Mouse (Mus musculus) liver, adult (tissue): ENCODE data around the gene Pcyt1a.

Experiments
- GATA4 ChIP-seq: IDR thresholded peaks from 2 replicates; pipeline ENCODE4 v1.6.1; 2014; ENCODE audit warnings: mild to moderate bottlenecking, low read length; ENCODE audit not compliant: insufficient replicate concordance

Gene Pcyt1a

GRCm38 (mm10) chr16:32486046-32486445 lies 55.3 kb downstream of the Pcyt1a start:
- TF ChIP-seq GATA4, result no peak

DNA sequence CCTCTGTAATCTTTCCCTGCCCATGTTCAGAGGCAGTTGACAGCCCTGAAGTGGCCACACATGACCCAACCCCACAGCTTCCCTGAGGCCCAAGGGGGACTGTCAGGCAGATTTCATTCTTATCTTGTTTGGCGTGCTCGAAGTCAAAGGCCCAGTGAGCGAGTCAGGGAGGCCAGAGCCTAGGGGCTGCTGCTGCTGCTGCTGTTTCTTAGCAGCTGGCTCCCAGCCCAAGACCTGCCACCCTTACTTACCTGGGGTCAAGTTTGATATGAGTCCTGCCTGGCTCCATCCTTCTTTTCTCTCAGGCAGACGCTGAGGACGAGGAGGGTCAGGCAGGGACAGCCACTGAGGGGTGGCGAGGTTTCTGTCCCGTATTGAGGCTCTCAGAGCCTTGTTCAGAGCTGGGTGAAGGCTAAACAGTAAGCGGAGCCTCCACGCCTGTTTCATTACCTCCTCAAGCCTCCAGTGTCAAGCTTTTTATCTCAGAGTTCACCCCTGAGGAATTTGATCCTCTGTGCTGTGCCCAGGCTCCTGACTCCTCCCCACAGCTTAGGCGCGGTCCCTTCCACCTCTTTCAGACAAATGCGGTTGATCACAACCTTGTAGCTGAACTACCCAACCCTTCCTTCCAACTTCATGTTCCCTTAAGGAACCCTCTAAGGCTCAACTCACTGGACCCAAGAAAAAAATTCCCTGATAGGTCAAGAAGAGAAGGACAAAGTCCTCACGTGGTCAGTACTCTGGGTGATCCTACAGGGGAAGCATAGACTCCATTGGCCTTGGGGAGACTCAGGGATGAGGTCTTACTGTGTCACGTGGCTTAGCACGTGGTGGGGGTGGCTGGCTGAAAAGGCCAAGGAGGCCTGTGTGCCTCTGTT lies 56.8 kb downstream of the Pcyt1a start, which contains the start of gene Slc51a:
Gene Slc51a (minus strand): TSS at position 646 of the 878 bp plus-strand sequence.
- TF ChIP-seq GATA4, result no peak

GRCm38 (mm10) chr16:32488939-32489338 lies 58.2 kb downstream of the Pcyt1a start:
- no peak for TF ChIP-seq GATA4

DNA sequence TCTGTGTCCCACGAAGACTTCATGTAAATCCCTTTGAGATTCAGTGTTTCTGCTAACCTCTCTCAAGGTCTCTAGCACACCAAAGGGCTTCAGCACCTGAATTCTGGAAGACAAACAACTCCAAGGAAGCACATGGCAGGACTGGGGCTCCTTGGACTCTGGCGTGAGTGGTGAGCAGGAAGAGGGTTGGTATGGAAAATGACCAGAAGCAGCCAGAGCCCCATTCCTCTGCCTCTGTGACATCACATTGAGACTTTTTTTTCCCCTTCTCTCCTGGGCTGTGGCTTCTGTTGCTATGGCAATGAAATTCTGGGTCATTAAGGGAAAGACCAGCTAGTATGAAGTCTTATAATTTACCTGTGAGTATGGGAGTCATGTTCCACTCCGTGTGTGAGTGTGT lies 65.2 kb downstream of the Pcyt1a start, which contains the start of gene Zdhhc19:
Gene Zdhhc19 (plus strand): TSS at position 301 of the 400 bp plus-strand sequence.
- TF ChIP-seq GATA4, result no peak

DNA sequence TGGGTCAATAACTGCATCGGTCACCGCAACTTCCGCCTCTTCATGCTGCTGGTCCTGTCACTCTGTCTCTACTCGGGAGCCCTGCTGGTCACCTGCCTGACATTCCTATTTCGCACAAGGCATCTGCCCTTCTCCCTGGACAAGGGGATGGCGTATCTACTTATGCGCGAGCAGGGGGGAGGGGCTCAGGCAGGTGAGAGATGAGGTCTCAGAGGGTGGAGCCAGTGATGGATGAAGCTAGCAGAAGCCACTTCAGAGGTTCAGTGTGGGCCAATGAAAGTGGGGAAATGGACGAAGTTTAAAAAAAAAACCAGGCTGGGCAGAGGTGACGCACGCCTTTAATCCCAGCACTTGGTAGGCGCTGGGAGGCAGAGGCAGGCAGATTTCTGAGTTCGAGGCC lies 68.3 kb downstream of the Pcyt1a start:
- TF ChIP-seq GATA4, result no peak

DNA sequence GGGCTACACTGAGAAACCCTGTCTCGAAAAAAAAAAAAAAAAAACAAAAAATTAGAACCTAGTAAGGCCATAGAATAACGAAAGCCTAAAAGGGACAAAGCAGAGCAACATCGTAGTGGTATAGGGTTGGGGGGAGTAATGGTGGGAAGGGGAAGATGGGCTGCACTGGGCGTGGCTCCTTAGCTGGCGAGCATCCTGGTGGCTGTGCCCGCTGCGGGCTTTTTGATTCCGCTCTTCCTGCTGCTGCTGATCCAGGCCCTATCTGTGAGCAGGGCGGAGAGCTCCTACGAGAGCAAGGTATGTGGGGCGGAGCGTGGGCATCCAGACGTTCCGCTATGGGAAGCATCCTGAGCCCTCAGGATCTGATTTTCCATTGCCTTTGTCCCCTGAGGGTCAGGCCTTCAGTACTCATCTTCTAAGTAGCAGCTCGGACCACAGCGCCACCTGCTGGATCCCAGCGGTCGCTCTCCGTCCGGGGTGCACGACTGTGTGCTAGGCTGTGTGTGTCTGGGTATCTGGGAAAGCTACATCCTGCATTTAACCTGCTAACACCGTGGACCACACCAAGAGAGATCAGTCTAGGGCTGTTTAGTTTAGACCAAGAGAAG lies 68.8 kb downstream of the Pcyt1a start:
- TF ChIP-seq GATA4, result no peak

- TF ChIP-seq GATA4, result no peak
These were observed 70.7 kb downstream of the Pcyt1a start for GRCm38 (mm10) chr16:32501459-32501858.

- TF ChIP-seq GATA4, result no peak
These were observed 72.1 kb downstream of the Pcyt1a start for GRCm38 (mm10) chr16:32502621-32503335.

DNA sequence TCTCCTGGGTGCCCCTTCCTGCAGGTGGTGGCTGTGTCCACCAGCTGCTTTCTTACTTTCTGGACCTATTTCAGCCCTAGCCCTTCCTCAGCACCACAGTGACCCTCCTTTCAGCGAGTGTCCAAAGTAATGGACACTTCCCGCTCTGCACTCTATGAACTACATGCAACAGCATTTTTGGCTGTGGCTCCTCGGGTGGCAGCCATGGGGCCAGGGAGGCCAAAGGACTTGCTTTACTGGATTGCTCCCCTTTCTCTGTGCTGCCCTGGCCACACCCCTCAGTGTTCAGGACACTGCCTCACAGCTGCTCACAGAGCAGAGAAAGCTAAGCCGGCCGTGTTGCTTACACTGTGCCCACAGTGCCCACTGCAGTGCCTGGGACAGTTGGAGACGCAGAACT lies 72.9 kb downstream of the Pcyt1a start:
- no peak for TF ChIP-seq GATA4

- TF ChIP-seq GATA4, result no peak
These were observed 75.6 kb downstream of the Pcyt1a start for GRCm38 (mm10) chr16:32506298-32506697.

DNA sequence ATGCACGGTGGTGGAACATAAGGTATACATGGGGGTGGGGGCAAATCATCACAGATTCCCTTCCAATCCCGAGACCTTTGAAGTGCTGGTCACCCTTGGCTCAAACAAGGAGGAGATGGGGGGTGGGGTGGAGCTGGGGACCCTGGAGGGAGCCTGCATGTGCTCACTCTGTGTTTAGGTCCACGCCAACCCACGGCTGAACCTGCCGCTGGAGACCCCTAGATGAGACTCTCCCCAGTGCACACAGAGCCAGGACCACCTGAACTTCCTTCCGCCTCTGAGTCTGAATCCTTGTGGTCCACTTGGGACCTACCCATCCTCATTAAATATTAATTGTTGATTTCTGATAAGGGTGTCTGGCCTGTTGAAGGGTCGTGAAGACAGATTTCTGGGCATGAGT lies 76.1 kb downstream of the Pcyt1a start:
- no peak for TF ChIP-seq GATA4

DNA sequence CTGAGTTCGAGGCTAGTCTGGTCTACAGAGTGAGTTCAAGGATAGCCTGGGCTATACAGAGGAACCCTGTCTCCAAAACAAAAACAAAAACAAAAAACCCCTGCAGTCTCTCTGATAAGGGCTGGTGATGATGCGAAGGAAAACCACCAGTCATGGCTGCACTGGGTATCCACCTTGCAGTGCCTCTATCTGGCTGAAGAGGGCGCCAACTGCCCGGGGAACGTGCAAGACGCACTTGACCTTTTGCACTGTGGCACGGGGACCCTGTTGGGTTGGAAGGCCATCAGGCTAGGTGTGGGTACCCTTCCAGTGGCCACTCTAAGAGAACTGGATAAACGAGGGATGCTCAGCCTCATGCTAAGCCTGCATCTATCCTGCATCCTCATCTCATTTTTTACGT lies 76.7 kb downstream of the Pcyt1a start:
- TF ChIP-seq GATA4, result no peak

DNA sequence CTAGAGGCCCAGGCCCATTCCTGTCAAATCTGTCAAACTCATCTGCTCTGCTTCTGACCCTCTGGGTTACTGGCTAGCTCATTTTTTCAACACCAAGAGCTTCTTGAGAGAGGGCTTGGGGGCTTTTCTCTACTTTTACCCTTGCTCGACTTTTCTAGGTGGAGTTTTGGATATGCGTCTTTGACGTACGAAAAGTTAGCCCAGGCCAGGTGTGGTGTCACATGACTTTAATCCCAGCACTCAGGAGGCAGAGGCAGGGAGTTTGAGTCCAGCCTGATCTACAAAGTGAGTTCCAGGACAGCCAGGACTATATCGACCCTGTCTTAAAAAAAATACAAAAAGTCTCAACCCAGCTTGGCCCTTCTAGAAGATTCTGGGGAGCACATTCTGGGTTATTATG lies 77.3 kb downstream of the Pcyt1a start:
- no peak for TF ChIP-seq GATA4

DNA sequence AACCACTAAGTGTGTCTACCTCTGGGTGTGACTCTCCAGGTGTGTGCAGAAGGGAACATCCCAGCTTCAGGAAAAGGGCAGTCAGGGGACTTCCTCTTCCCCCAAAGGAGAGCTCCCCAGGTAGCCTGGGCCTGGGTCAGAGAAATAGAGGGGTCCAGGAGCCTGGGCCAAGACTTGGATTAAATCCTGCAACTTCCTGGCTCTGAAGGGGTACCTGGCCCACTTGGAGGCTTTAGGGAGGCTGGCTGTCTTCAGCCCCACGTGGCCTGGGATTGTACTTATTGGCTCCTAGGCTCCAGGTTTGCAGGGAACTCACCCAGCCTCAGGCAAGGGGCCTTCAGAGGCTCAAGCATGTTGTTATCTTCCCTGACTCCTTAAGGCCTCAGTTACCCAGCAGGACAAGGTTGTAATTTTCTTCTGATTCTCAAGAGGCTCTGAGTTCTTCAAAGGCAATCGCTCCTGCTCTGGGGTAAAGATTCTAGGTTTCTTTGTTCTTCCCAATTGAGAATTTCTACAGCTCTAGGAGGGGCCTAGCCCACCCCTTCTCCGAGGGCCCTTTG lies 77.9 kb downstream of the Pcyt1a start:
- no peak for TF ChIP-seq GATA4
